ENCODE assay signal across 21 mouse cellular contexts in the genomic region with DNA sequence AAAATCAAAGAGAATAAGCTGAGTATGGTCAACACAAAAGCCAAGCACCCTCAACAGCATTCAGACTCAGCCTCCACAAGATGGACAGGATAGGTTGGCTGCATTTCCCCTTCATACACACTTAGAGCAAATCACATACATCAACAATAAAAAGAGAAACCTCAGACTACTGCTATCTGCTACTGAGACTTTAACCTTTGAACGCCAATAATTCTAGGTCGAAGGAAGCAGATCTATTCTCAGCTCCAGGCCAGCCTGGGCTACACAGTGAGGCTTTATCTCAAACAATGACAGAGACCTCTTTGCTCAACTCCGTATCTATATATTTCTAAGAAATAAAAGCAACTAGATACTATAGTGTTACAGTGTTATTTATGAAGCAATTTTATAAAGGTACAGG. TPM values are rescaled to one million over a fixed set of nuclear protein-coding genes. Genes with fewer than 3 reads are reported as not detected.
A peak's percentile ranks its signal among the peaks of the same experiment; 100 is the strongest.
DNase-seq lines count a peak whose midpoint lies in the region; ATAC-seq and TF ChIP-seq lines count a peak whose summit lies in the region.
"Had no signal": no experiment of that assay in that cellular context is flagged by ENCODE, and none has a peak within 500 bp of the region (broad histone marks: within the 10 kb centered on the region; RNA-seq: fewer than 3 reads in every experiment).

No protein-coding gene starts in this region.

- peak overlapping the region; percentile 8; the same call in 1 of the 2 replicates for H3K9ac ChIP-seq in embryonic facial prominence, embryonic 13.5 days
- no peak overlapping the region for H3K9ac ChIP-seq in kidney, embryonic 14.5 days (ENCODE audit: low read depth, low read length)
- H3K9ac ChIP-seq in liver, postnatal 0 days (replicated peaks), result no peak overlapping the region
- H3K9ac ChIP-seq: forebrain, postnatal 0 days; neural tube, embryonic 12.5 days had no signal

- H3K4me2 ChIP-seq in embryonic facial prominence, embryonic 13.5 days, result no peak overlapping the region
- H3K4me2 ChIP-seq in kidney, embryonic 14.5 days (replicated peaks; ENCODE audit: low read depth, low read length), result peak overlapping the region; percentile 72; the same call in 1 of the 2 replicates
- H3K4me2 ChIP-seq in liver, postnatal 0 days (ENCODE audit: low read depth, low read length), result peak overlapping the region; percentile 12; the same call in 1 of the 2 replicates

- TF ChIP-seq CTCF in embryonic fibroblast, embryonic 13.5 days (IDR thresholded peaks at IDR 0.05; ENCODE audit: borderline replicate concordance, insufficient read depth, low read length), result no peak
- no peak for TF ChIP-seq CTCF in liver, postnatal 0 days (IDR thresholded peaks at IDR 0.05; ENCODE audit: low read depth)

- no peak overlapping the region for H3K4me3 ChIP-seq in embryonic facial prominence, embryonic 13.5 days
- H3K4me3 ChIP-seq in embryonic facial prominence, embryonic 10.5 days, result no peak overlapping the region
- no peak overlapping the region for H3K4me3 ChIP-seq in kidney, embryonic 14.5 days (ENCODE audit: low read length)
- H3K4me3 ChIP-seq in embryonic fibroblast, embryonic 13.5 days (ENCODE audit: insufficient read depth, low read length), result peak overlapping the region; percentile 50; the same call in 1 of the 2 replicates
- H3K4me3 ChIP-seq in liver, postnatal 0 days (ENCODE audit: low read depth, low read length), result no peak overlapping the region
- H3K4me3 ChIP-seq: erythroblast, embryonic 14.5 days; neural tube, embryonic 12.5 days had no signal

- WGBS in embryonic facial prominence, embryonic 13.5 days, result 89% methylated on average over 3 of the region's 3 CpGs
- 92% methylated on average over 3 of the region's 3 CpGs for WGBS in embryonic facial prominence, embryonic 10.5 days
- 89% methylated on average over 3 of the region's 3 CpGs for WGBS in kidney, embryonic 14.5 days
- 54% methylated on average over 3 of the region's 3 CpGs for WGBS in liver, postnatal 0 days (ENCODE audit: insufficient replicate concordance)

- ATAC-seq in embryonic facial prominence, embryonic 13.5 days (ENCODE audit: insufficient number of reproducible peaks, insufficient read depth, low FRiP score, low TSS enrichment, low read depth), result no peak
- ATAC-seq in kidney, embryonic 14.5 days (ENCODE audit: low FRiP score, low TSS enrichment), result no peak
- no peak for ATAC-seq in liver, postnatal 0 days
- ATAC-seq: forebrain, postnatal 0 days had no signal

- TF ChIP-seq POLR2A in embryonic fibroblast, embryonic 13.5 days (IDR thresholded peaks at IDR 0.05; ENCODE audit: low read depth, low read length), result no peak

- no peaks in the 10 kb centered on the region for H3K9me3 ChIP-seq in embryonic facial prominence, embryonic 13.5 days
- H3K9me3 ChIP-seq in embryonic facial prominence, embryonic 10.5 days, result no peaks in the 10 kb centered on the region
- H3K9me3 ChIP-seq in kidney, embryonic 14.5 days (ENCODE audit: control insufficient read depth, low read length), result no peaks in the 10 kb centered on the region
- no peaks in the 10 kb centered on the region for H3K9me3 ChIP-seq in liver, postnatal 0 days (ENCODE audit: low read length)
- H3K9me3 ChIP-seq: heart, embryonic 13.5 days; liver, embryonic 13.5 days; midbrain, embryonic 10.5 days; neural tube, embryonic 12.5 days had no signal

- no peaks in the 10 kb centered on the region for H3K27me3 ChIP-seq in embryonic facial prominence, embryonic 13.5 days
- H3K27me3 ChIP-seq in embryonic facial prominence, embryonic 10.5 days (replicated peaks; ENCODE audit: low read depth, poor library complexity, severe bottlenecking), result no peaks in the 10 kb centered on the region
- no peaks in the 10 kb centered on the region for H3K27me3 ChIP-seq in kidney, embryonic 14.5 days (ENCODE audit: control insufficient read depth, insufficient read depth, low read length)
- H3K27me3 ChIP-seq in liver, postnatal 0 days (ENCODE audit: insufficient read depth, low read length), result no peaks in the 10 kb centered on the region
- H3K27me3 ChIP-seq: heart, embryonic 13.5 days; liver, embryonic 13.5 days; neural tube, embryonic 12.5 days had no signal

- H3K4me1 ChIP-seq in embryonic facial prominence, embryonic 13.5 days, result peaks cover 22% of the 10 kb centered on the region
- peaks cover 27% of the 10 kb centered on the region for H3K4me1 ChIP-seq in embryonic facial prominence, embryonic 10.5 days
- H3K4me1 ChIP-seq in kidney, embryonic 14.5 days (ENCODE audit: control insufficient read depth, insufficient read depth, low read length), result peaks cover 24% of the 10 kb centered on the region
- H3K4me1 ChIP-seq in embryonic fibroblast, embryonic 13.5 days (ENCODE audit: control insufficient read depth, insufficient read depth, low read length), result peaks cover 12% of the 10 kb centered on the region
- H3K4me1 ChIP-seq in liver, postnatal 0 days (ENCODE audit: insufficient read depth), result peaks cover 33% of the 10 kb centered on the region

- no peak for DNase-seq in embryonic facial prominence, embryonic 10.5 days (ENCODE audit: low spot score)
- no peak for DNase-seq in kidney, postnatal 10 days
- DNase-seq in liver, postnatal 0 days, result no peak
- DNase-seq in lung, adult 18-20 months, result no peak
- no peak for DNase-seq in adrenal gland, postnatal 14 days
- DNase-seq: cerebellum, adult 18-20 months; cerebellum, postnatal 36 days; forebrain, postnatal 0 days; heart, adult 18-20 months; kidney, adult 9 months; layer of hippocampus, postnatal 36 days; liver, embryonic 13.5 days; right cerebral cortex, adult 18-20 months; thymus, postnatal 25 days had no signal

- H3K27ac ChIP-seq in embryonic facial prominence, embryonic 13.5 days, result no peak overlapping the region
- no peak overlapping the region for H3K27ac ChIP-seq in embryonic facial prominence, embryonic 10.5 days (replicated peaks)
- no peak overlapping the region for H3K27ac ChIP-seq in kidney, embryonic 14.5 days (ENCODE audit: low read depth, low read length)
- no peak overlapping the region for H3K27ac ChIP-seq in embryonic fibroblast, embryonic 13.5 days (ENCODE audit: insufficient read depth, low read length)
- H3K27ac ChIP-seq in liver, postnatal 0 days (ENCODE audit: low read depth), result 0 out of 2 replicates have a peak overlapping the region, but pooled peaks have one; percentile 39
- H3K27ac ChIP-seq: heart, embryonic 13.5 days; liver, embryonic 13.5 days; midbrain, embryonic 10.5 days; neural tube, embryonic 12.5 days had no signal

- no peak for TF ChIP-seq EP300 in liver, postnatal 0 days (IDR thresholded peaks at IDR 0.05; ENCODE audit: low read depth)

- peaks cover 56% of the 10 kb centered on the region for H3K36me3 ChIP-seq in embryonic facial prominence, embryonic 13.5 days
- H3K36me3 ChIP-seq in embryonic facial prominence, embryonic 10.5 days (replicated peaks), result peaks cover 68% of the 10 kb centered on the region
- H3K36me3 ChIP-seq in kidney, embryonic 14.5 days (ENCODE audit: control insufficient read depth, insufficient read depth, low read length), result peaks cover 55% of the 10 kb centered on the region
- peaks cover 41% of the 10 kb centered on the region for H3K36me3 ChIP-seq in liver, postnatal 0 days (replicated peaks; ENCODE audit: insufficient read depth, low read length)

RNA-seq across cellular contexts. Expression of a gene that starts 25.3 kb away (rescaled TPM):
- polyA plus RNA-seq in embryonic facial prominence, embryonic 13.5 days (2015; fragmentation: Nextera tagmentation; extraction: Ambion mirVana), result 17.0 and 19.6 TPM in 2 replicates
- 12.5 and 14.8 TPM in 2 replicates for polyA plus RNA-seq in embryonic facial prominence, embryonic 10.5 days (2016; fragmentation: Nextera tagmentation; extraction: Ambion mirVana)
- 17.7 and 17.8 TPM in 2 replicates for polyA plus RNA-seq in kidney, embryonic 14.5 days (2014; fragmentation: Nextera tagmentation; extraction: Ambion mirVana)
- polyA plus RNA-seq in embryonic fibroblast, embryonic 13.5 days (2011; ENCODE audit: insufficient read length, low read depth, missing spikeins), result 40.5 and 41.6 TPM in 2 replicates
- 11.9 and 14.8 TPM in 2 replicates for polyA plus RNA-seq in liver, postnatal 0 days (2015; fragmentation: Nextera tagmentation; extraction: Ambion mirVana)
- total RNA-seq in adrenal gland, postnatal 14 days (2021), result 45.2 and 74.4 TPM in 2 replicates

RNA-seq across cellular contexts. Expression of a gene that starts 48.3 kb away (rescaled TPM):
- polyA plus RNA-seq in embryonic facial prominence, embryonic 13.5 days (2015; fragmentation: Nextera tagmentation; extraction: Ambion mirVana), result 12.6 and 13.5 TPM in 2 replicates
- 6.3 and 7.6 TPM in 2 replicates for polyA plus RNA-seq in embryonic facial prominence, embryonic 10.5 days (2016; fragmentation: Nextera tagmentation; extraction: Ambion mirVana)
- 5.2 and 8.3 TPM in 2 replicates for polyA plus RNA-seq in kidney, embryonic 14.5 days (2014; fragmentation: Nextera tagmentation; extraction: Ambion mirVana)
- 5.7 and 7.3 TPM in 2 replicates for polyA plus RNA-seq in embryonic fibroblast, embryonic 13.5 days (2011; ENCODE audit: insufficient read length, low read depth, missing spikeins)
- polyA plus RNA-seq in liver, postnatal 0 days (2015; fragmentation: Nextera tagmentation; extraction: Ambion mirVana), result 0.54 and 0.92 TPM in 2 replicates
- 2.7 and 4.8 TPM in 2 replicates for total RNA-seq in adrenal gland, postnatal 14 days (2021)
